Mouse (Mus musculus) liver, adult 2 months (tissue): Measurements from ENCODE around the gene Fkbp8.

Experiments used
- CTCF ChIP-seq: fragments of 200-500 bp; IDR thresholded peaks from 2 replicates; pipeline ENCODE4 v1.5.1; 2011; ENCODE audit warnings: low read depth, low read length, control low read depth
- POLR2A ChIP-seq: fragments of 200-500 bp; IDR thresholded peaks from 2 replicates; pipeline ENCODE4 v1.6.1; 2011; ENCODE audit warnings: low read length, control low read depth; ENCODE audit not compliant: insufficient read depth; ENCODE audit errors: extremely low read depth

- TF ChIP-seq CTCF (no peak), POLR2A (no peak)
Measured at GRCm38 (mm10) chr8:70512253-70512903, 15.1 kb upstream of the Fkbp8 start.
